Mouse (Mus musculus): ENCODE measurements around the gene Sh2b1. TPM values are rescaled to one million over a fixed set of nuclear protein-coding genes. Genes with fewer than 3 reads are reported as not detected.

Sh2b1 gene
- polyA plus RNA-seq, 1 experiment: 58.8 TPM

GRCm38 (mm10) chr7:126421756-126422155, 53.5 kb downstream of the Sh2b1 start:
- H3K27me3 ChIP-seq (ENCODE audit: control insufficient read depth, insufficient read depth, insufficient read length): no peaks in the 10 kb centered on the region
- no peaks in the 10 kb centered on the region for H3K79me2 ChIP-seq (ENCODE audit: control insufficient read depth, insufficient read depth)
- H3K4me2 ChIP-seq (ENCODE audit: low read depth): no peak overlapping the region
- H3K4me3 ChIP-seq: no peak overlapping the region
- no peaks in the 10 kb centered on the region for H3K36me3 ChIP-seq (ENCODE audit: control insufficient read depth, insufficient read depth)
- TF ChIP-seq E2F4 (IDR thresholded peaks at IDR 0.05; ENCODE audit: insufficient read depth) (no peak), CEBPB (IDR thresholded peaks at IDR 0.05; ENCODE audit: insufficient read depth, poor library complexity, severe bottlenecking) (no peak), MYOD1 (IDR thresholded peaks at IDR 0.05; ENCODE audit: control insufficient read depth in 1 of 3, insufficient read length in 2 of 3, low read depth in 2 of 3) (no peak), POLR2A (IDR thresholded peaks at IDR 0.05; ENCODE audit: insufficient read length, low read depth) (no peak), MYOG (IDR thresholded peaks at IDR 0.05; ENCODE audit: control insufficient read depth in 1 of 3, insufficient read depth in 1 of 3, insufficient read length in 2 of 3, low read depth in 2 of 3) (no peak), TCF3 (IDR thresholded peaks at IDR 0.05; ENCODE audit: insufficient read length, low read depth) (no peak), REST (IDR thresholded peaks at IDR 0.05; ENCODE audit: insufficient read depth, insufficient read length) (no peak), SRF (IDR thresholded peaks at IDR 0.05; ENCODE audit: control insufficient read depth, insufficient read length, low read depth) (no peak), POLR2AphosphoS2 (IDR thresholded peaks at IDR 0.05; ENCODE audit: insufficient read length, low read depth) (no peak), USF1 (IDR thresholded peaks at IDR 0.05; ENCODE audit: low read depth) (no peak), MAX (IDR thresholded peaks at IDR 0.05; ENCODE audit: low read depth) (no peak), TCF12 (IDR thresholded peaks at IDR 0.05; ENCODE audit: insufficient read depth, poor library complexity, severe bottlenecking) (no peak)
- no peak overlapping the region for H3ac ChIP-seq (ENCODE audit: control insufficient read depth, insufficient read length)

- no peaks in the 10 kb centered on the region for H3K79me2 ChIP-seq (ENCODE audit: control insufficient read depth, insufficient read depth)
- H3K27me3 ChIP-seq (ENCODE audit: control insufficient read depth, insufficient read depth, insufficient read length): peaks cover 9% of the 10 kb centered on the region
- H3K4me2 ChIP-seq (ENCODE audit: low read depth): peak overlapping the region; percentile 20
- no peaks in the 10 kb centered on the region for H3K36me3 ChIP-seq (ENCODE audit: control insufficient read depth, insufficient read depth)
- H3K4me3 ChIP-seq: no peak overlapping the region
- no peak overlapping the region for H3ac ChIP-seq (ENCODE audit: control insufficient read depth, insufficient read length)
- TF ChIP-seq TCF3 (IDR thresholded peaks at IDR 0.05; ENCODE audit: insufficient read length, low read depth) (no peak), USF1 (IDR thresholded peaks at IDR 0.05; ENCODE audit: low read depth) (no peak), POLR2AphosphoS2 (IDR thresholded peaks at IDR 0.05; ENCODE audit: insufficient read length, low read depth) (no peak), TCF12 (IDR thresholded peaks at IDR 0.05; ENCODE audit: insufficient read depth, poor library complexity, severe bottlenecking) (no peak)
Measured at GRCm38 (mm10) chr7:126418496-126418895, 56.7 kb downstream of the Sh2b1 start.

- peaks cover 18% of the 10 kb centered on the region for H3K27me3 ChIP-seq (ENCODE audit: control insufficient read depth, insufficient read depth, insufficient read length)
- H3K4me2 ChIP-seq (ENCODE audit: low read depth): no peak overlapping the region
- H3K36me3 ChIP-seq (ENCODE audit: control insufficient read depth, insufficient read depth): no peaks in the 10 kb centered on the region
- TF ChIP-seq POLR2AphosphoS2 (IDR thresholded peaks at IDR 0.05; ENCODE audit: insufficient read length, low read depth): no peak
- TF ChIP-seq TCF12 (IDR thresholded peaks at IDR 0.05; ENCODE audit: insufficient read depth, poor library complexity, severe bottlenecking): no peak
- TF ChIP-seq MYOG (IDR thresholded peaks at IDR 0.05; ENCODE audit: control insufficient read depth in 1 of 3, insufficient read depth in 1 of 3, insufficient read length in 2 of 3, low read depth in 2 of 3): no peak
- no peak for TF ChIP-seq E2F4 (IDR thresholded peaks at IDR 0.05; ENCODE audit: insufficient read depth)
- TF ChIP-seq POLR2A (IDR thresholded peaks at IDR 0.05; ENCODE audit: insufficient read length, low read depth): no peak
- no peak for TF ChIP-seq CEBPB (IDR thresholded peaks at IDR 0.05; ENCODE audit: insufficient read depth, poor library complexity, severe bottlenecking)
- no peak for TF ChIP-seq REST (IDR thresholded peaks at IDR 0.05; ENCODE audit: insufficient read depth, insufficient read length)
- TF ChIP-seq MAX (IDR thresholded peaks at IDR 0.05; ENCODE audit: low read depth): no peak
- no peak for TF ChIP-seq USF1 (IDR thresholded peaks at IDR 0.05; ENCODE audit: low read depth)
- TF ChIP-seq MYOD1 (IDR thresholded peaks at IDR 0.05; ENCODE audit: control insufficient read depth in 1 of 3, insufficient read length in 2 of 3, low read depth in 2 of 3): no peak
- no peak for TF ChIP-seq TCF3 (IDR thresholded peaks at IDR 0.05; ENCODE audit: insufficient read length, low read depth)
- no peak for TF ChIP-seq SRF (IDR thresholded peaks at IDR 0.05; ENCODE audit: control insufficient read depth, insufficient read length, low read depth)
- H3K79me2 ChIP-seq (ENCODE audit: control insufficient read depth, insufficient read depth): no peaks in the 10 kb centered on the region
- no peak overlapping the region for H3K4me3 ChIP-seq
- H3ac ChIP-seq (ENCODE audit: control insufficient read depth, insufficient read length): no peak overlapping the region
Measured at GRCm38 (mm10) chr7:126417606-126418005, 57.6 kb downstream of the Sh2b1 start.

- H3K36me3 ChIP-seq (ENCODE audit: control insufficient read depth, insufficient read depth): no peaks in the 10 kb centered on the region
- H3ac ChIP-seq (ENCODE audit: control insufficient read depth, insufficient read length): no peak overlapping the region
- no peak for TF ChIP-seq TCF3 (IDR thresholded peaks at IDR 0.05; ENCODE audit: insufficient read length, low read depth)
Measured at GRCm38 (mm10) chr7:126417045-126417444, 58.2 kb downstream of the Sh2b1 start.

More at GRCm38 (mm10) chr7:126417045-126417444, 58.2 kb downstream of the Sh2b1 start:
- H3K4me3 ChIP-seq: no peak overlapping the region
- H3K27me3 ChIP-seq (ENCODE audit: control insufficient read depth, insufficient read depth, insufficient read length): peaks cover 24% of the 10 kb centered on the region
- no peak overlapping the region for H3K4me2 ChIP-seq (ENCODE audit: low read depth)
- H3K79me2 ChIP-seq (ENCODE audit: control insufficient read depth, insufficient read depth): no peaks in the 10 kb centered on the region

Other genes with a start within 250 kb of the Sh2b1 start
- gene Sbk1, start 202.8 kb downstream of the Sh2b1 start, polyA plus RNA-seq (2012; fragmentation: generic; extraction: Trizol): 16.1 TPM
- 0.17 TPM for gene Lat, start 105.9 kb downstream of the Sh2b1 start, polyA plus RNA-seq (2012; fragmentation: generic; extraction: Trizol)
- gene Spns1, start 98.0 kb downstream of the Sh2b1 start, polyA plus RNA-seq (2012; fragmentation: generic; extraction: Trizol): 76.5 TPM
- gene Nfatc2ip, start 78.7 kb downstream of the Sh2b1 start, polyA plus RNA-seq (2012; fragmentation: generic; extraction: Trizol): 3.5 TPM
- 0.01 TPM for gene Cd19, start 60.5 kb downstream of the Sh2b1 start, polyA plus RNA-seq (2012; fragmentation: generic; extraction: Trizol)
- 36.7 TPM for gene Rabep2, start 46.7 kb downstream of the Sh2b1 start, polyA plus RNA-seq (2012; fragmentation: generic; extraction: Trizol)
- gene Atp2a1, start 12.3 kb downstream of the Sh2b1 start, polyA plus RNA-seq (2012; fragmentation: generic; extraction: Trizol): 1,699 TPM
- gene Tufm, start 11.9 kb upstream of the Sh2b1 start, polyA plus RNA-seq (2012; fragmentation: generic; extraction: Trizol): 167 TPM
- 104 TPM for gene Atxn2l, start 28.0 kb upstream of the Sh2b1 start, polyA plus RNA-seq (2012; fragmentation: generic; extraction: Trizol)
- gene Eif3c, start 91.0 kb upstream of the Sh2b1 start, polyA plus RNA-seq (2012; fragmentation: generic; extraction: Trizol): 344 TPM
- 4.7 TPM for gene Apobr, start 109.5 kb upstream of the Sh2b1 start, polyA plus RNA-seq (2012; fragmentation: generic; extraction: Trizol)
- 3.6 TPM for gene Cln3, start 110.4 kb upstream of the Sh2b1 start, polyA plus RNA-seq (2012; fragmentation: generic; extraction: Trizol)
- not detected for gene Il27, start 119.5 kb upstream of the Sh2b1 start, polyA plus RNA-seq (2012; fragmentation: generic; extraction: Trizol)
- gene Nupr1, start 155.4 kb upstream of the Sh2b1 start, polyA plus RNA-seq (2012; fragmentation: generic; extraction: Trizol): 244 TPM
- 35.3 TPM for gene Sgf29, start 173.9 kb upstream of the Sh2b1 start, polyA plus RNA-seq (2012; fragmentation: generic; extraction: Trizol)
- gene Sult1a1, start 201.0 kb upstream of the Sh2b1 start, polyA plus RNA-seq (2012; fragmentation: generic; extraction: Trizol): not detected
- gene Bola2, start 220.0 kb upstream of the Sh2b1 start, polyA plus RNA-seq (2012; fragmentation: generic; extraction: Trizol): 79.7 TPM
- 5.8 TPM for gene Slx1b, start 220.4 kb upstream of the Sh2b1 start, polyA plus RNA-seq (2012; fragmentation: generic; extraction: Trizol)
- gene Coro1a, start 232.4 kb upstream of the Sh2b1 start, polyA plus RNA-seq (2012; fragmentation: generic; extraction: Trizol): 0.14 TPM